16 mouse cellular contexts compared by ENCODE assay signal in genomic region chr8:41742796-41743670, GRCm38 (mm10).
A peak's percentile ranks its signal among the peaks of the same experiment; 100 is the strongest.
DNase-seq lines count a peak whose midpoint lies in the region; ATAC-seq and TF ChIP-seq lines count a peak whose summit lies in the region.
"Had no signal": no experiment of that assay in that cellular context is flagged by ENCODE, and none has a peak within 500 bp of the region (broad histone marks: within the 10 kb centered on the region; RNA-seq: fewer than 3 reads in every experiment).

No protein-coding gene starts in this region.

- peaks cover 7% of the 10 kb centered on the region; the same call in 1 of the 2 replicates for H3K4me1 ChIP-seq in forebrain, embryonic 15.5 days
- no peaks in the 10 kb centered on the region for H3K4me1 ChIP-seq in hindbrain, postnatal 0 days (ENCODE audit: insufficient read depth, low read length)
- no peaks in the 10 kb centered on the region for H3K4me1 ChIP-seq in neural tube, embryonic 14.5 days (ENCODE audit: control insufficient read depth, insufficient read depth, low read length)
- H3K4me1 ChIP-seq in thymus, adult 2 months (replicated peaks; ENCODE audit: control insufficient read depth, insufficient read depth, low read length) = no peaks in the 10 kb centered on the region
- H3K4me1 ChIP-seq in lung, postnatal 0 days (ENCODE audit: insufficient read depth, low read depth, low read length) = no peaks in the 10 kb centered on the region
- H3K4me1 ChIP-seq: heart, embryonic 10.5 days; limb, embryonic 12.5 days; liver, embryonic 15.5 days had no signal

- no peak for TF ChIP-seq EP300 in lung, postnatal 0 days (IDR thresholded peaks at IDR 0.05)

- no peak for TF ChIP-seq CTCF in hindbrain, postnatal 0 days (IDR thresholded peaks at IDR 0.05; ENCODE audit: low read depth)
- no peak for TF ChIP-seq CTCF in thymus, adult 2 months (IDR thresholded peaks at IDR 0.05; ENCODE audit: borderline replicate concordance, control insufficient read depth, extremely low read depth, insufficient read depth, low read length, poor library complexity)
- no peak for TF ChIP-seq CTCF in lung, postnatal 0 days (IDR thresholded peaks at IDR 0.05)

- peak; percentile 94 for ATAC-seq in forebrain, embryonic 15.5 days (replicated peaks)
- ATAC-seq in hindbrain, postnatal 0 days = 0 out of 2 replicates have a peak, but pooled peaks have one; percentile 62
- ATAC-seq in neural tube, embryonic 14.5 days (ENCODE audit: low read depth) = peak; percentile 73; the same call in 1 of the 2 replicates
- ATAC-seq in lung, postnatal 0 days = no peak

- peak overlapping the region; percentile 29 for H3K4me2 ChIP-seq in forebrain, embryonic 15.5 days (replicated peaks)
- H3K4me2 ChIP-seq in hindbrain, postnatal 0 days (ENCODE audit: low read depth, low read length) = peak overlapping the region; percentile 27
- no peak overlapping the region for H3K4me2 ChIP-seq in neural tube, embryonic 14.5 days (ENCODE audit: low read depth, low read length)
- no peak overlapping the region for H3K4me2 ChIP-seq in lung, postnatal 0 days (replicated peaks; ENCODE audit: low read depth, low read length)
- H3K4me2 ChIP-seq: limb, embryonic 12.5 days; liver, embryonic 15.5 days had no signal

- peak overlapping the region; percentile 14; the same call in 1 of the 2 replicates for H3K27ac ChIP-seq in forebrain, embryonic 15.5 days (replicated peaks)
- H3K27ac ChIP-seq in hindbrain, postnatal 0 days = no peak overlapping the region
- no peak overlapping the region for H3K27ac ChIP-seq in neural tube, embryonic 14.5 days (ENCODE audit: low read depth, low read length)
- no peak overlapping the region for H3K27ac ChIP-seq in thymus, adult 2 months (ENCODE audit: control insufficient read depth, insufficient read depth, low read length)
- H3K27ac ChIP-seq in lung, postnatal 0 days (ENCODE audit: low read length) = no peak overlapping the region
- H3K27ac ChIP-seq: heart, embryonic 10.5 days; left cerebral cortex, adult 2 months; limb, embryonic 12.5 days; liver, embryonic 15.5 days; macrophage had no signal

- no peak overlapping the region for H3K4me3 ChIP-seq in forebrain, embryonic 15.5 days
- H3K4me3 ChIP-seq in hindbrain, postnatal 0 days (ENCODE audit: low read length) = no peak overlapping the region
- H3K4me3 ChIP-seq in neural tube, embryonic 14.5 days (ENCODE audit: low read depth, low read length) = no peak overlapping the region
- H3K4me3 ChIP-seq in thymus, adult 2 months (ENCODE audit: control insufficient read depth, insufficient read depth, low read length) = no peak overlapping the region
- H3K4me3 ChIP-seq in lung, postnatal 0 days (ENCODE audit: low read depth, low read length) = no peak overlapping the region
- H3K4me3 ChIP-seq: heart, embryonic 10.5 days; left cerebral cortex, adult 2 months; limb, embryonic 12.5 days; liver, embryonic 15.5 days; myocyte had no signal

- H3K36me3 ChIP-seq in forebrain, embryonic 15.5 days = no peaks in the 10 kb centered on the region
- no peaks in the 10 kb centered on the region for H3K36me3 ChIP-seq in hindbrain, postnatal 0 days (ENCODE audit: insufficient read depth, low read length)
- H3K36me3 ChIP-seq in neural tube, embryonic 14.5 days (ENCODE audit: control insufficient read depth, insufficient read depth, low read length) = no peaks in the 10 kb centered on the region
- no peaks in the 10 kb centered on the region for H3K36me3 ChIP-seq in thymus, adult 2 months (ENCODE audit: control insufficient read depth, insufficient read depth, low read length)
- H3K36me3 ChIP-seq in lung, postnatal 0 days (ENCODE audit: insufficient read depth, low read length) = no peaks in the 10 kb centered on the region
- H3K36me3 ChIP-seq: heart, embryonic 10.5 days; limb, embryonic 12.5 days; liver, embryonic 15.5 days had no signal

- no peaks in the 10 kb centered on the region for H3K9me3 ChIP-seq in forebrain, embryonic 15.5 days
- H3K9me3 ChIP-seq in hindbrain, postnatal 0 days (ENCODE audit: low read length) = no peaks in the 10 kb centered on the region
- H3K9me3 ChIP-seq in neural tube, embryonic 14.5 days (ENCODE audit: control insufficient read depth, low read length) = no peaks in the 10 kb centered on the region
- no peaks in the 10 kb centered on the region for H3K9me3 ChIP-seq in lung, postnatal 0 days (ENCODE audit: low read length)
- H3K9me3 ChIP-seq: heart, embryonic 10.5 days; limb, embryonic 12.5 days; liver, embryonic 15.5 days had no signal

- no peak for TF ChIP-seq POLR2A in thymus, adult 2 months (IDR thresholded peaks at IDR 0.05; ENCODE audit: control insufficient read depth, extremely low read depth, insufficient read depth, low read length, poor library complexity)

- 12% methylated on average over 11 of the region's 11 CpGs for WGBS in forebrain, embryonic 15.5 days
- WGBS in hindbrain, postnatal 0 days = 19% methylated on average over 11 of the region's 11 CpGs
- WGBS in neural tube, embryonic 14.5 days = 41% methylated on average over 11 of the region's 11 CpGs
- 86% methylated on average over 11 of the region's 11 CpGs for WGBS in thymus, adult 2 months
- 76% methylated on average over 11 of the region's 11 CpGs for WGBS in lung, postnatal 0 days

- H3K9ac ChIP-seq in forebrain, embryonic 15.5 days (replicated peaks) = 0 out of 2 replicates have a peak overlapping the region, but pooled peaks have one; percentile 5
- H3K9ac ChIP-seq in hindbrain, postnatal 0 days (replicated peaks; ENCODE audit: low read length) = no peak overlapping the region
- H3K9ac ChIP-seq in neural tube, embryonic 14.5 days (replicated peaks; ENCODE audit: low read depth, low read length) = no peak overlapping the region
- no peak overlapping the region for H3K9ac ChIP-seq in lung, postnatal 0 days (replicated peaks; ENCODE audit: low read depth)
- H3K9ac ChIP-seq: limb, embryonic 12.5 days; liver, embryonic 15.5 days had no signal

- H3K27me3 ChIP-seq in forebrain, embryonic 15.5 days = no peaks in the 10 kb centered on the region
- no peaks in the 10 kb centered on the region for H3K27me3 ChIP-seq in hindbrain, postnatal 0 days (ENCODE audit: insufficient read depth, low read length)
- no peaks in the 10 kb centered on the region for H3K27me3 ChIP-seq in neural tube, embryonic 14.5 days (ENCODE audit: control insufficient read depth, insufficient read depth, low read length)
- H3K27me3 ChIP-seq in thymus, adult 2 months (ENCODE audit: control insufficient read depth, insufficient read depth, low read length) = no peaks in the 10 kb centered on the region
- no peaks in the 10 kb centered on the region for H3K27me3 ChIP-seq in lung, postnatal 0 days (replicated peaks; ENCODE audit: insufficient read depth, low read length)
- H3K27me3 ChIP-seq: limb, embryonic 12.5 days; liver, embryonic 15.5 days had no signal

- peak; percentile 17 for DNase-seq in embryo, embryonic 10.5 days (ENCODE audit: low spot score)
- no peak for DNase-seq in embryo, embryonic 10 days (ENCODE audit: low spot score)
- peak; percentile 42 for DNase-seq in hindbrain, postnatal 0 days (ENCODE audit: low spot score)
- no peak for DNase-seq in thymus, adult 2 months
- DNase-seq in lung, postnatal 0 days (ENCODE audit: low spot score) = no peak
- no peak for DNase-seq in heart, adult 11 months
- DNase-seq: adrenal gland, adult 8-10 months; kidney, adult 2 months had no signal

Comparison
In these comparisons a context has a peak if more than half of its experiments do, and no peak if none do; other contexts are left out.
1. DNase-seq: peak in embryo, embryonic 10.5 days (single experiment) and hindbrain, postnatal 0 days (single experiment); none in embryo, embryonic 10 days (single experiment), thymus, adult 2 months (single experiment), lung, postnatal 0 days (single experiment) and heart, adult 11 months (single experiment).
2. H3K4me2 ChIP-seq: peak in forebrain, embryonic 15.5 days (single experiment) and hindbrain, postnatal 0 days (single experiment); none in neural tube, embryonic 14.5 days (single experiment) and lung, postnatal 0 days (single experiment).